Mouse (Mus musculus) lung, embryonic 15.5 days (tissue): ENCODE results near the gene 9130409I23Rik. TPM values are rescaled to one million over a fixed set of nuclear protein-coding genes. Genes with fewer than 3 reads are reported as not detected.
"Not testable (repeated sequence)": the region's sequence is repeated elsewhere in the genome, so short reads cannot be mapped to it uniquely, and the experiment has no call there.

Source experiments
- ATAC-seq: fragments of 200-750 bp; cut with Nextera tagmentation; 2 replicates; pipeline ENCODE4 v1.8.0; 2017; ENCODE audit warnings: moderate number of reproducible peaks, borderline replicate concordance; ENCODE audit not compliant: low FRiP score, low TSS enrichment; ENCODE audit errors: extremely low read depth
- H3K27ac ChIP-seq: fragments of 300-500 bp; sonication (generic); 2 replicates; pipeline ENCODE4 v1.5.1; 2015; ENCODE audit warnings: moderate library complexity, mild to moderate bottlenecking, inconsistent platforms
- H3K27me3 ChIP-seq: fragments of 300-500 bp; sonication (generic); 2 replicates; pipeline ENCODE4 v1.6.1; 2015; ENCODE audit warnings: inconsistent platforms
- H3K36me3 ChIP-seq: fragments of 300-500 bp; sonication (generic); 2 replicates; pipeline ENCODE4 v1.6.1; 2015; ENCODE audit warnings: inconsistent platforms
- H3K4me1 ChIP-seq: fragments of 300-500 bp; sonication (generic); 2 replicates; pipeline ENCODE4 v1.6.1; 2015; ENCODE audit warnings: inconsistent platforms
- H3K4me2 ChIP-seq: fragments of 300-500 bp; sonication (generic); 2 replicates; pipeline ENCODE4 v1.6.1; 2015; ENCODE audit warnings: inconsistent platforms, mild to moderate bottlenecking, moderate library complexity
- H3K4me3 ChIP-seq: fragments of 300-500 bp; sonication (generic); 2 replicates; pipeline ENCODE4 v1.5.1; 2015; ENCODE audit warnings: mild to moderate bottlenecking, inconsistent platforms
- H3K9ac ChIP-seq: fragments of 300-500 bp; sonication (generic); 2 replicates; pipeline ENCODE4 v1.6.1; 2015; ENCODE audit warnings: inconsistent platforms
- H3K9me3 ChIP-seq: fragments of 300-500 bp; sonication (generic); 2 replicates; pipeline ENCODE4 v1.6.1; 2016; ENCODE audit warnings: inconsistent platforms
- WGBS: fragments of 180-500 bp; shearing (Covaris S2); methylation state at CpG from one replicate; pipeline ENCODE4 v1.1.7; 2015; 5-methylcytosine and 5-hydroxymethylcytosine counted together
- polyA plus RNA-seq: library from polyadenylated mRNA; unstranded; fragments of >200 nt; fragmentation: Nextera tagmentation; extraction: Ambion mirVana; gene quantifications from 2 replicates; pipeline ENCODE4 v1.2.1, GENCODE M21; 2015

The 9130409I23Rik gene
- polyA plus RNA-seq, 1 experiment from 2014 or later: not detected

DNA sequence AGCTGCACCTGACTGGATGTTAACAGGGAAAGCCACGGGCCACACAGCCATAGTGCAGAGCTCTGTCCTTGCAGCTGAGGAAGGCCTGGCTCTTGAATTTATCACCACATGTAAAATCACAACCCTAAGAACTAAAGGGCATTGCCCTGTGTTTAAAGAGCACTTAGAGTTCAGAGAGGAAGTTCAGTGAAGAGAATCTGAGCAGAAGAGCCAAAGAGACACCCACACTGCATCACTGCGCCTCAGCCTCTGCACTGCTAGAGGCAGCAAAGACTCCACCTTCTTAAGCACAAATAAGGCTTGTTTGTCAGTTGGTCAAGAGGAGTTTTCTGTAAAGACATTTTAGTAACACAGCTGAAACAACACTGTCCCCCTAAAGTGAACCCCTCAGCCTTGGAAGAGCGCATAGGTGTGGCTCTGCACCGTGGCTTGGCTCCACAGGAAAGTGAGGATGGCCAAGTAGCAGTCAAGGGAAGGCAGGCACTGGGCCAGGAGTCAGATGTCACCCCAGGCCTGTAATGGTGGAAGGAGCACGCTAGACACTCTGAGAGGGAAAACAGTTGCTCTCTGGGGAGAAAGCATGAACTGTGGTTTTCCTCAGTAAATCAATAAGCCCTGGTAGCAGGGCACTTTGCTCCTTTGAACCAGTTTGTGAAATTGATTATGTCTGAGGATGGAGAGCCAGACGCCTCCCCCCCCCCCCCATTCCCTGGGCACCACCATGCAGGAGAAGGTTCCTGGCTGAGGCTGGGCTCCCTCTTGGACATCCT lies 36.1 kb upstream of the 9130409I23Rik start:
- ATAC-seq: no peak
- H3K4me3 ChIP-seq: no peak overlapping the region
- peaks cover 28% of the 10 kb centered on the region for H3K4me1 ChIP-seq
- no peak overlapping the region; the same call in 1 of the 2 replicates for H3K4me2 ChIP-seq
- no peaks in the 10 kb centered on the region for H3K27me3 ChIP-seq
- no peak overlapping the region for H3K9ac ChIP-seq
- WGBS: 60% methylated on average over 6 of the region's 6 CpGs
- H3K9me3 ChIP-seq: no peaks in the 10 kb centered on the region
- no peaks in the 10 kb centered on the region for H3K36me3 ChIP-seq
- no peak overlapping the region for H3K27ac ChIP-seq

DNA sequence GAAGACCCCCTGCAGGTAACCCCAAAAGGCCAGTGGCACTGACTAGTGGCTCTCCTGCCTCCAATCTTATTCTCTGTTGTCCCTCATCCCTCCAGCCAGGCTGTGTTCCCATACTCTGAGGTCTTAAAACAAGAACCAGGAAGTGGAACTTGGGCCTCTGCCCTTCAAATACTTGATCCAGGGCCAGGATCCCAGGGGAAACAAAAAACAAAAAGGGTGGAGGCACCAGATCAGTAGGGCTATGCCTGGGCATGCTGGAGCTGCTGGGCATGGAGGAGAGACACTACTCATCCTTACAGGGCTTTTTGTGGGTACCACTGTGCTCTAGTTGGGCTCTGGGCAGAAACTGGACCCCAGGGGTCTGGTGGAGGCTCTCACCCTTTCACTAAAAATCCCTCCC lies 35.5 kb upstream of the 9130409I23Rik start:
- Histone ChIP-seq H3K9me3 (no peaks in the 10 kb centered on the region), H3K4me1 (peaks cover 22% of the 10 kb centered on the region), H3K4me2 (no peak overlapping the region; the same call in 1 of the 2 replicates), H3K4me3 (no peak overlapping the region), H3K9ac (no peak overlapping the region), H3K27me3 (no peaks in the 10 kb centered on the region), H3K27ac (peak overlapping the region; percentile 11; the same call in 1 of the 2 replicates), H3K36me3 (no peaks in the 10 kb centered on the region)
- no peak for ATAC-seq

DNA sequence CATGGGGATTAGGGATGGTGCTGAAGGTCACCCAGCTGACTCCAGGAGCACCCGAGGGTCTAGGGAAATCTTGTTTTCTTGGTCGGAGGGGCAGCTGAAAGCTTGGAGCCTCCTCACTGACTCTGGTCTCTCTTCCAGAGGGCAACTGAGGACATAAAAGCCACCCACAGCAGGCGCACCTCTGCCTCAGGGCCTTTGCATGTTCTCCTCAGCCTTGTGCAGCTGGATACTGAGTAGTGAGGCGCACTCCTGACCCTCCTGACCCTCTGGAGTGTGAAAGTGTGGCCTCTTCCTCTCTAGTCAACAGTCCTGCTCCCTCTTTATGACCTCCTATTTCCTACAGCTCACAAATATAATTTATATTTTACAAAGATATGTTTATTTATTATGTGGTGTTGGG lies 35.0 kb upstream of the 9130409I23Rik start:
- Histone ChIP-seq H3K4me1 (peaks cover 18% of the 10 kb centered on the region), H3K4me3 (no peak overlapping the region), H3K27me3 (no peaks in the 10 kb centered on the region), H3K4me2 (peak overlapping the region; percentile 82; the same call in 1 of the 2 replicates), H3K9ac (no peak overlapping the region), H3K27ac (peak overlapping the region; percentile 68; the same call in 1 of the 2 replicates), H3K36me3 (no peaks in the 10 kb centered on the region), H3K9me3 (no peaks in the 10 kb centered on the region)
- 0 out of 2 replicates have a peak, but pooled peaks have one; percentile 13 for ATAC-seq
- 76% methylated on average over 4 of the region's 4 CpGs for WGBS

DNA sequence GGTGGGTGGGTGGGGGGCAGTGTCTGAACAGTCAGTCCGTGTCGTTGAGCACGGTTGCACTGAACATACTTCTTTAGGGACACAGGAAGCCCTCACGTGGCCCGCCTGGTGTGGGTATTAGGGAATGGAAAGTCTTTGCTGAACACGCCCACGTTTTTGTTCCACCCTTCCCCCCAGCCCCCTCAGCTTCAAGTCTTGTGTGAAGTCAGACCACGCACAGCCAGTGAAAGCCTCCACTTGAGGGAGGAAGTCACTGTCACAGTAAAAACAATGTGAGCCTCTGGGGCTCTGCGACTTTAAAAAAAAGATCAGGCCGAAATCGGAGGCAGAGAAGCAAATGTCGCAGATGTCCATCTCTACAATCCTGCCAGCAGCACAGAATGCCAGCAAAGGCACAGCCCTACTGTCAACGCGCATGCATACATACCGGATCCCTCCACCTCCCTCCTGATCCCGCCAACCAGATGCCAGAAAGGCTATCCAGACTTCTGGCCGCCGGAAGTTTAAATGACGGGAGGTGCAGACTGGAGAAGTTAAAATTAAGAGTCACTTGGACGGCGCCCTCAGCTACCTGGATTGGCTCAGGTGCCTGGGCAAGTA lies 34.4 kb upstream of the 9130409I23Rik start:
- Histone ChIP-seq H3K9ac (peak overlapping the region; percentile 40), H3K4me2 (peak overlapping the region; percentile 82), H3K4me3 (peak overlapping the region; percentile 43), H3K4me1 (peaks cover 18% of the 10 kb centered on the region), H3K27me3 (no peaks in the 10 kb centered on the region), H3K9me3 (no peaks in the 10 kb centered on the region), H3K36me3 (no peaks in the 10 kb centered on the region), H3K27ac (peak overlapping the region; percentile 68)
- 2% methylated on average over 21 of the region's 21 CpGs for WGBS
- peak; percentile 62 for ATAC-seq

DNA sequence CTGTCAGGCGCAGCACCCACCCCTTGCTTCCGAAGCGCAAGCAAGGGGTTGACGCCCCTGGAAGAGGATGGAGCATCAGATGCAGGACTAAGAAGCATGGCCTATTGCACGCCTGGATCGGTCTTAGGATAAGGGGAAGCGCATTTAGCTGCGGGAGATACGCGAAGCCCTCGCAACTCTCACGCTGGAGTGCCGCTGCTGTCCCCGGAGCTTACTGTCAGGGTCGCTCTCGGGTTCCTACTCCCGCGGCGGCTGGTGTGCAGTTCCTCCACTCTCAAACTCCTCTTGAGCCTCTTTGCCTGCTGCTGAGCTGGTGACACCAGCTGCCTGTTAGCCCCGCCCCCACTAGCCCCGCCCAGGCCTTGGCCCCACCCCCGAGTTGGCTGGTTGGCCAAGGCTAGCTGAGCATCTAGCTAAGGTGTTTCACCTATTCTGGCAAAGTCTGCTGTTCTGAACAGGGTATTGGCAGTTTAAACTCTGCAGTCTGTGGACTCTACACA lies 33.8 kb upstream of the 9130409I23Rik start:
- Histone ChIP-seq H3K36me3 (no peaks in the 10 kb centered on the region), H3K9me3 (no peaks in the 10 kb centered on the region), H3K27me3 (no peaks in the 10 kb centered on the region), H3K4me2 (peak overlapping the region; percentile 82), H3K4me3 (peak overlapping the region; percentile 43), H3K27ac (peak overlapping the region; percentile 68), H3K4me1 (peaks cover 18% of the 10 kb centered on the region), H3K9ac (peak overlapping the region; percentile 40)
- ATAC-seq: peak; percentile 64; the same call in 1 of the 2 replicates
- under 1% methylated on average over 22 of the region's 22 CpGs for WGBS

DNA sequence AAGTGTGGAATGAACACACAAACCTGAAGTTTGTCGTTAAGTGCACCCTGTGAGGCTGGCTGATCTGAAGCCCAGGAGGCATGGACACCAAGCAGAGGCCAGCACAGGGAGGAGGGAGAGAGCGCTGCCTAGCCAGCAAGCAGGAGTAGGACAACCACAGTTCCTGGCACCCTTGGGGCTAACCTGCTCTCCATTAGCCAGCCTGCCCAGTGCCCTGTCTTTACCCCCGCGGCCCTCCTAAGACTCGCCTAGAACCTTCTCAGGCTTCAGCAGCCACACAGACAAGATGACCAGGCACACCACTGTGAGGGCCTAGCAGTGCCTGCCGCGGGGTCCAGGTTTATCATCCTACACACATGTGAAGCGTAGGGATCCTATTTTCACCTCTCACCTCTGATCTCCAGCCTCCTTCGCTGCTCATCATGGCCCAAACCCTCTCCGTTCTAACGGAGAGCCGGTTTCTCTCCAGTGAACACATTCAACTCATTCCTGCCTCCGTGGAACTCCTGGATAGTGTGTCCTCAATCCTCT lies 33.1 kb upstream of the 9130409I23Rik start:
- H3K4me2 ChIP-seq: peak overlapping the region; percentile 82; the same call in 1 of the 2 replicates
- ATAC-seq: no peak
- H3K4me3 ChIP-seq: no peak overlapping the region
- 69% methylated on average over 13 of the region's 13 CpGs for WGBS
- no peaks in the 10 kb centered on the region for H3K27me3 ChIP-seq
- H3K27ac ChIP-seq: no peak overlapping the region
- peaks cover 18% of the 10 kb centered on the region for H3K4me1 ChIP-seq
- H3K9ac ChIP-seq: no peak overlapping the region
- H3K36me3 ChIP-seq: no peaks in the 10 kb centered on the region
- no peaks in the 10 kb centered on the region for H3K9me3 ChIP-seq

DNA sequence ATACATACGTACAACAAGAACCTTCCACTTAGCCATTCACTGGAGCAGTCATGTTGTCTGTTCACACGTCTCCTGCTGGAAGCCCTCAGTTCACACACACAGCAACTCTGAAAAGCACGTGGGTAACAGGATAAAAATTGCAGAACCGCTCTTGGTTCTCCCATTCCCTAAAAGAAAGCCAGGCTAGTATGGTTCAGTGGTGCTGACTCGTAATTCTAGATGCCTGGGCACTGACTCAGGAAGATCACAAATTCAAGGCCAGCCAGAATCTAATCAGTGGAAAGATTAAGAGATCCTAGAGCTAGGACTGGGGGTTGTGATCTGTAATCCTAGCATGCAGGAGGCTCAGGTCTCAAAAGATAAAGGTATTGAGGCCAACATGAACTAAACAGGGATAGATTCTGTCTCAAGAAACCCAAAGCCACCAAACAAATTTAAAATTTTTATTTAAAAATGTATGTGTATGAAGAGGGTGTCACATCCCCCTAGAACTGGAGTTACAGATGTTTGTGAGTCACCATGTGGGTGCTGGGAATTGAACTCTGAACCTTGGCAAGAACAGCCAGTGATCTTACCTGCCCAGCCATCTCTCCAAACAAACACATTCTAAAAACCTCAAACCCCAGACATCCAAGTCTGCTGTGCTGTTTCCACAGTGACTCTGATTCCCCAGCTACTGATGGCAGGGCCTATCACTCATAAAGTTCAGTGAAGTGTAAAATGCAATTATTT lies 30.1 kb upstream of the 9130409I23Rik start, which contains the start of gene Ephx1:
TSS of gene Ephx1 (minus strand) at position 149 of the 732 bp plus-strand sequence.
- H3K9me3 ChIP-seq: no peaks in the 10 kb centered on the region
- H3K27me3 ChIP-seq: no peaks in the 10 kb centered on the region
- 31% methylated on average over 5 of the region's 5 CpGs for WGBS
- H3K9ac ChIP-seq: no peak within 1 kb of the TSS
- no peaks in the 10 kb centered on the region for H3K36me3 ChIP-seq
- H3K4me2 ChIP-seq: no peak within 1 kb of the TSS
- peaks cover 8% of the 10 kb centered on the region; the same call in 1 of the 2 replicates for H3K4me1 ChIP-seq
- no peak within 1 kb of the TSS for H3K27ac ChIP-seq
- H3K4me3 ChIP-seq: no peak within 1 kb of the TSS
- no peak for ATAC-seq

DNA sequence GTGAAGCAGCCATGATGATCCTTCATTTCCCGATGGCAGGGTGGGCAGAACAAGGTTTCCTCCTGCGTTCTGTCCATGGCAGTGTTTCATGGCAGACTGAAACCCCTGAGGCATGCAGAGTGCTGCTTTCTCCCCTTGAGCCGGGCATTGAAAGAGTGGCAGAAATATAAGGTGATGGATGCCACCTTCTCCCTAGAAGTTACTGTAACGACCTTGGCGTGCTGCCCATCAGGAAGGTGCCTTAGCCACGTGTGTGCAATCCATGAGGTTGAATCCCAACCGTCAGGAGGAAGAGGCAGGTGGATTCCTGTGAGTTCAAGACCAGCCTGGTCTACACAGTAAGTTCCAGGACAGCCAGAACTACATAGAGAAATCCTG lies 29.6 kb upstream of the 9130409I23Rik start:
- no peak for ATAC-seq
- no peak overlapping the region for H3K9ac ChIP-seq
- WGBS: 58% methylated on average over 7 of the region's 7 CpGs

DNA sequence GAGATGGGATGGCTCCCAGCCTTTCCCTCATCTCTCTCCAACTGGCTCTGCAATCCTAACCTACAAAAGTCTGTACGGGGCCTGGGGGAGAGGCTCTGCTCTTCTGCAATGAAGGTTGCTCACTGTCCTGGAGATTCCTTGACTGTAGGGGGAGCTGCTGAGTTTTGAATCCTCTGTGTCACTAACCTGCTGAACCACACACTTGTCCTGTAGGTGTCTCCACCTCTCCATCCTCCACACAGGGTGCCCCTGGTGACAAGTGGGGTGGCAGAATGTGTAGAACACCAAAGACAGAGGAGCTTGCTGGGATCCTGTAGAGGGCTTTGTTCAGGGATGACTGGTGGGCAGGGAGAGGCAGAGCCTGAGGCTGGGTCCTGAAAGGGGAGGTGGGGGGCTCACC lies 28.8 kb upstream of the 9130409I23Rik start:
- Histone ChIP-seq H3K27ac (no peak overlapping the region), H3K4me2 (no peak overlapping the region)

More for the DNA sequence above, 29.6 kb upstream of the 9130409I23Rik start:
- no peak overlapping the region for H3K4me2 ChIP-seq
- no peaks in the 10 kb centered on the region for H3K27me3 ChIP-seq
- no peaks in the 10 kb centered on the region for H3K36me3 ChIP-seq
- no peak overlapping the region for H3K27ac ChIP-seq
- H3K9me3 ChIP-seq: no peaks in the 10 kb centered on the region
- no peak overlapping the region for H3K4me3 ChIP-seq
- 0 out of 2 replicates have a peak, but pooled peaks cover 3% of the 10 kb centered on the region for H3K4me1 ChIP-seq

DNA sequence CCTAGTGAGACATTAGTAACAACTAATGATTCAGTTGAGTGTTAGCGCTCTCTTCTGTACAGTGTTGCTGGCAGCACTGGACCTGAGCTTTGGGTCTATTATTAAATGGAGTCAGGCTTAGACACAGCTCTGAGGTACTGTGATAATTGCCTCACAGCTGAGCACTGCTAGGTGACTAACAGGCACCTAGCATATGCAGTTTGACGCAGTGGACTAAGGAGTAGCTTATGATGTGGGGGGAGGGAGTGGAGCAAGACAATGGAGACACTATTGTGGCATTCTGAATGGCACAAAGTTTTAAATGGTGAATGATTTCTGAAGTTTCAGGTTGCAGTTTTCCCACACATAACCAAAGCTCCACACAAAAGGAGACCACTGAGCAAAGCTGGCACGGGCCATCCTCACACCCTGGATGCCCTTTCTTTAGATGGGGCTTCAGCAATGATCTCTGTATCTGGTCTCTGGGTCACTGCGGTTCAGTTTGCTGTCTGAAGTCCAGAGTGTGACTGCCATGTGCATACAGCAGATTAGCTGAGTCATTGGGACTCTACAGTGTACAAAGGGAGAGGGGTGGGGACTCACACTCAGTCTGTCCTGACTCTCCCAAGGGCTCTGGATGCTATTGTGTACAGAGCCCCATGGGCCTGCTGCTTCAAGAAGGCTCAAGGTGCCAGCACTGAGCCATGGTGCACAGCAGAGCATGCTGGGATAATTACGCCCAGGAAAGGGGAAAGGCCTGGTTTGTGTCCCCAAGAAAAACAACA lies 15.8 kb upstream of the 9130409I23Rik start:
- H3K9me3 ChIP-seq, H3K4me1 ChIP-seq, H3K27me3 ChIP-seq, H3K27ac ChIP-seq, H3K9ac ChIP-seq, H3K4me2 ChIP-seq, H3K4me3 ChIP-seq, H3K36me3 ChIP-seq: not testable (repeated sequence)
- WGBS: 82% methylated on average over 5 of the region's 5 CpGs
- peak; percentile 59; the same call in 1 of the 2 replicates for ATAC-seq

More for the DNA sequence above, 28.8 kb upstream of the 9130409I23Rik start:
- 9% methylated on average over 1 of the region's 1 CpGs for WGBS
- no peaks in the 10 kb centered on the region for H3K4me1 ChIP-seq
- no peak for ATAC-seq
- H3K9ac ChIP-seq: no peak overlapping the region
- H3K27me3 ChIP-seq: no peaks in the 10 kb centered on the region
- no peaks in the 10 kb centered on the region for H3K36me3 ChIP-seq
- no peaks in the 10 kb centered on the region for H3K9me3 ChIP-seq
- H3K4me3 ChIP-seq: no peak overlapping the region

DNA sequence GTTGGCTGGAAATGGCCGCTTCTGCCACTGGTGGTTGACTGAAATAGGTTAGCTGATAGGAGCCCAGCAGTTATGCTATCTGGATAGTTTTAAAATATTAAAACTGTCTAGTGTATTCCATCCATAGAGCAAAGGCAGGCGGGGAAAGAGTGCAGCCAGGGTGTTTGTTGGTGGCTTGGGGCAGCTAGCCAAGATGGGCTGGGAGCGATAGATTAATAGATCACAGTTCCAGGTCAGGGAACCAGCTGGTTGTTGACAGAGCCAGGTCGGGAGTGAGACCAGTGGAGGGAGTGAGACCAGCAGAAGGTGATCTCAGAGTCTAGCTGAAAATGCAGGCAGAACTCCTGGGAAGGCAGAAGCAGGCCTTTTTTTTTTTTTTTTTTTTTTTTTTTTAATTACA lies 13.4 kb upstream of the 9130409I23Rik start:
- no peaks in the 10 kb centered on the region; the same call in 1 of the 2 replicates for H3K27me3 ChIP-seq
- 53% methylated on average over 4 of the region's 4 CpGs for WGBS
- no peak overlapping the region for H3K27ac ChIP-seq
- H3K4me3 ChIP-seq: no peak overlapping the region
- ATAC-seq: no peak
- no peak overlapping the region for H3K9ac ChIP-seq
- no peaks in the 10 kb centered on the region for H3K36me3 ChIP-seq
- no peak overlapping the region for H3K4me2 ChIP-seq
- no peaks in the 10 kb centered on the region for H3K4me1 ChIP-seq
- no peaks in the 10 kb centered on the region for H3K9me3 ChIP-seq
